Mouse (Mus musculus): ENCODE data around the gene Gm21440.
"Not testable (repeated sequence)": the region's sequence is repeated elsewhere in the genome, so short reads cannot be mapped to it uniquely, and the experiment has no call there.

Gene Gm21440

DNA sequence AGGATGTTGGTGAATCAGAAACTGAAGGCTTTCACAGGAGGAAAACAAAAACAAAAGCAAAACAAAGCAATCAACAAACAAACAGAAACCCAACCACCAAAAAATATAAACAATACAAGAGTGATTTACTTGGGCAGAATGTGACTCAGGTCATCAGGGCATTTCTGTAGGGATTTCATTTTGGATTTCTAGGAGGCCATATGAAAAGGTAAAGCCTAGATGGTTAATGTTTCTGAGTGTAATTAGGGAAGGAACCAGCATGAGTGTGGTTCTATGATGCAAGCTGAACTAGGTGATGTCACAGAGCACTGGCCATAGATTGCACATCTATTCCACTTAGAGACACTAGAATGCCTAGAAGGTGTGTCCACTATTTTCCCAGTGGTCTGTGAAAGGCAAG is at the start of gene Gm21440, which contains the start of gene Gm21454:
Gene Gm21440 (plus strand): TSS at position 301 of the 400 bp plus-strand sequence.
Gene Gm21454 (plus strand): TSS at position 352 of the 400 bp plus-strand sequence.
- not testable (repeated sequence) for DNase-seq

DNA sequence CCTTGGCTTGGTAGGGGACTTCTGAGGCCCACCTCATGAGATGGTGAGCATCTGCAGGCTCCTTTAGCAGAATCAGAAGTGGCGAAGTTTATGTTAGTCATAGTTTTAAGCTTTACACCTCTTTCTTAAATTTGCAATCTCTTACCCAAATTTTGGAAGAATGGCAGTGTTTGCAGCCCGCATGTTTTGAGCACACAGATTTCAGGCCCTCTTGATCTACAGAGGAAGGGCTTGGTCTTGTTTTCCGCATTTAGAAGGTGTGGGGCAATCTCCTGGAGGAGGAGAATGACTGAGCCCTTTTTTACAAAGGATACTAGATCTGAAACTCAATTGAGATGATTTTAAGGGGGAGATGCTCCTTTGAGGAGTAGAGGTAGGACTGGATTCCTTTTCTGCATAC is 28.4 kb upstream of the Gm21440 start, which contains the start of gene Gm21828:
Gene Gm21828 (minus strand): TSS at position 101 of the 400 bp plus-strand sequence.
- DNase-seq, result not testable (repeated sequence)

Data from right cerebral cortex, postnatal 14 days (tissue).